Mouse (Mus musculus) left cerebral cortex, postnatal 36 days (tissue): Measurements from ENCODE around the gene Cd80. TPM values are rescaled to one million over a fixed set of nuclear protein-coding genes. Genes with fewer than 3 reads are reported as not detected.

Experiments used
- DNase-seq, 2 experiments: peaks; one replicate each; pipeline ENCODE4 v3.0.0; 2021 to 2022; ENCODE audit warnings: low spot score in 2 of 2, mixed read lengths in 1 of 2
- intact Hi-C: fragments of 180-260 bp; cut with DNase I; formaldehyde crosslinking; loops from one replicate; pipeline ENCODE4 v1.15.1; 2025
- total RNA-seq, 2 experiments: library from RNA; stranded (reverse); gene quantifications; 2 replicates each; pipeline ENCODE4 v1.2.3; 2021

Cd80 gene
- under 1 TPM; 0.30 to 0.93 TPM for total RNA-seq

- no peak for DNase-seq
- intact Hi-C loops = no loop called here
These were observed at the start of gene Cd80 for GRCm38 (mm10) chr16:38455511-38456418. Gene Cd80 (plus strand): TSS chr16:38455561.

GRCm38 (mm10) chr16:38406293-38406692 is 49.1 kb upstream of the Cd80 start:
- no peak for DNase-seq
- intact Hi-C loops = no loop called here

GRCm38 (mm10) chr16:38406708-38407107 is 48.7 kb upstream of the Cd80 start:
- intact Hi-C loops = no loop called here
- no peak for DNase-seq

- intact Hi-C loops = no loop called here
- DNase-seq = no peak
These were observed 47.8 kb upstream of the Cd80 start for GRCm38 (mm10) chr16:38407584-38407983.

- DNase-seq = no peak
These were observed 46.9 kb upstream of the Cd80 start for GRCm38 (mm10) chr16:38408416-38408815.

GRCm38 (mm10) chr16:38414953-38415352 is 40.4 kb upstream of the Cd80 start:
- intact Hi-C loops = no loop called here
- no peak for DNase-seq

More at GRCm38 (mm10) chr16:38408416-38408815, 46.9 kb upstream of the Cd80 start:
- intact Hi-C loops = no loop called here

GRCm38 (mm10) chr16:38425374-38425773 is 30.0 kb upstream of the Cd80 start:
- no peak for DNase-seq
- intact Hi-C loops = no loop called here

- intact Hi-C loops = no loop called here
- no peak for DNase-seq
These were observed 29.6 kb upstream of the Cd80 start for GRCm38 (mm10) chr16:38425799-38426198.

GRCm38 (mm10) chr16:38431446-38432185 is 23.7 kb upstream of the Cd80 start:
- intact Hi-C loops = no loop called here

GRCm38 (mm10) chr16:38432498-38433425 is 22.6 kb upstream of the Cd80 start, which contains the start of gene Pla1a:
Gene Pla1a (minus strand): TSS chr16:38433145.
- DNase-seq = no peak

More at GRCm38 (mm10) chr16:38431446-38432185, 23.7 kb upstream of the Cd80 start:
- DNase-seq = no peak

GRCm38 (mm10) chr16:38433514-38433913 is 21.8 kb upstream of the Cd80 start:
- no peak for DNase-seq
- intact Hi-C loops = no loop called here

More at GRCm38 (mm10) chr16:38432498-38433425, 22.6 kb upstream of the Cd80 start, which contains the start of gene Pla1a:
- intact Hi-C loops = no loop called here

GRCm38 (mm10) chr16:38434295-38434795 is 21.0 kb upstream of the Cd80 start:
- intact Hi-C loops = no loop called here

GRCm38 (mm10) chr16:38439190-38439589 is 16.2 kb upstream of the Cd80 start:
- intact Hi-C loops = no loop called here
- no peak for DNase-seq

More at GRCm38 (mm10) chr16:38434295-38434795, 21.0 kb upstream of the Cd80 start:
- DNase-seq = no peak

- DNase-seq = no peak
- intact Hi-C loops = no loop called here
These were observed 15.0 kb upstream of the Cd80 start for GRCm38 (mm10) chr16:38440403-38440802.

GRCm38 (mm10) chr16:38441611-38442010 is 13.8 kb upstream of the Cd80 start:
- intact Hi-C loops = no loop called here
- no peak for DNase-seq

GRCm38 (mm10) chr16:38442216-38442615 is 13.1 kb upstream of the Cd80 start:
- intact Hi-C loops = no loop called here
- DNase-seq = no peak

- DNase-seq = no peak
- intact Hi-C loops = no loop called here
These were observed 11.5 kb upstream of the Cd80 start for GRCm38 (mm10) chr16:38443721-38444464.

- intact Hi-C loops = no loop called here
- no peak for DNase-seq
These were observed 10.3 kb upstream of the Cd80 start for GRCm38 (mm10) chr16:38445046-38445445.
